In genomic region chr5:146963937-146964278, GRCm38 (mm10) we compare ENCODE assay signal across 8 mouse cellular contexts. TPM values are rescaled to one million over a fixed set of nuclear protein-coding genes. Genes with fewer than 3 reads are reported as not detected.
A peak's percentile ranks its signal among the peaks of the same experiment; 100 is the strongest.
DNase-seq lines count a peak whose midpoint lies in the region; ATAC-seq and TF ChIP-seq lines count a peak whose summit lies in the region.

No protein-coding gene starts in this region.

- no peaks in the 10 kb centered on the region for H3K9me3 ChIP-seq in heart, embryonic 12.5 days (replicated peaks)
- H3K9me3 ChIP-seq in MEL (replicated peaks; ENCODE audit: insufficient read depth, low read length) = no peaks in the 10 kb centered on the region
- H3K9me3 ChIP-seq in hindbrain, embryonic 13.5 days = no peaks in the 10 kb centered on the region
- no peaks in the 10 kb centered on the region for H3K9me3 ChIP-seq in midbrain, embryonic 10.5 days (replicated peaks)

- no peak for DNase-seq in heart, adult 18-20 months
- DNase-seq in MEL (ENCODE audit: low read depth, low spot score) = no peak
- DNase-seq in midbrain, embryonic 10.5 days (ENCODE audit: low spot score) = no peak
- no peak for DNase-seq in ovary, postnatal 36 days (ENCODE audit: low spot score)
- DNase-seq in spleen, postnatal 36 days (ENCODE audit: low spot score in 2 of 2) = no peak
- no peak for DNase-seq in cerebellum, postnatal 4 days (ENCODE audit: low spot score in 2 of 2)

- peak overlapping the region; percentile 52 for H3K9ac ChIP-seq in heart, embryonic 12.5 days
- peak overlapping the region; percentile 50 for H3K9ac ChIP-seq in MEL (ENCODE audit: control insufficient read depth, low read depth, low read length, poor library complexity, severe bottlenecking)
- H3K9ac ChIP-seq in hindbrain, embryonic 13.5 days = peak overlapping the region; percentile 49; the same call in 1 of the 2 replicates

- H3K4me1 ChIP-seq in heart, embryonic 12.5 days (replicated peaks) = peaks cover 5% of the 10 kb centered on the region
- peaks cover 0 to 8% of the 10 kb centered on the region in 2 experiments; a peak in 1 of 4 replicates for H3K4me1 ChIP-seq in MEL (ENCODE audit: control insufficient read depth in 1 of 2, insufficient read depth in 2 of 2, low read length in 2 of 2)
- H3K4me1 ChIP-seq in hindbrain, embryonic 13.5 days (replicated peaks) = peaks cover 13% of the 10 kb centered on the region
- peaks cover 20% of the 10 kb centered on the region for H3K4me1 ChIP-seq in midbrain, embryonic 10.5 days

- no peaks in the 10 kb centered on the region for H3K27me3 ChIP-seq in heart, embryonic 12.5 days (replicated peaks)
- H3K27me3 ChIP-seq in MEL (ENCODE audit: control insufficient read depth in 1 of 2, insufficient read depth in 2 of 2, low read length in 2 of 2) = peaks cover 0 to 4% of the 10 kb centered on the region in 2 experiments; a peak in 1 of 4 replicates
- H3K27me3 ChIP-seq in hindbrain, embryonic 13.5 days = peaks cover 3% of the 10 kb centered on the region; the same call in 1 of the 2 replicates
- H3K27me3 ChIP-seq in midbrain, embryonic 10.5 days (ENCODE audit: low read depth, poor library complexity, severe bottlenecking) = peaks cover 4% of the 10 kb centered on the region; the same call in 1 of the 2 replicates

- H3K36me3 ChIP-seq in heart, embryonic 12.5 days = peaks cover 9% of the 10 kb centered on the region
- H3K36me3 ChIP-seq in MEL (ENCODE audit: control insufficient read depth in 1 of 2, insufficient read depth in 2 of 2, low read length in 2 of 2) = peaks cover 0 to 3% of the 10 kb centered on the region in 2 experiments; a peak in 1 of 4 replicates
- H3K36me3 ChIP-seq in hindbrain, embryonic 13.5 days = peaks cover 13% of the 10 kb centered on the region
- H3K36me3 ChIP-seq in midbrain, embryonic 10.5 days = peaks cover 13% of the 10 kb centered on the region

- 55% methylated on average over 8 of the region's 8 CpGs for WGBS in heart, embryonic 12.5 days
- 57% methylated on average over 8 of the region's 8 CpGs for WGBS in hindbrain, embryonic 13.5 days
- WGBS in midbrain, embryonic 10.5 days = 55% methylated on average over 8 of the region's 8 CpGs

- peaks cover 8% of the 10 kb centered on the region for H3K79me2 ChIP-seq in MEL (ENCODE audit: control insufficient read depth, insufficient read depth, low read length, poor library complexity)

- no peak overlapping the region for H3K27ac ChIP-seq in heart, embryonic 12.5 days (ENCODE audit: poor library complexity, severe bottlenecking)
- H3K27ac ChIP-seq in MEL (ENCODE audit: control insufficient read depth, low read depth, low read length) = no peak overlapping the region
- H3K27ac ChIP-seq in hindbrain, embryonic 13.5 days = no peak overlapping the region
- H3K27ac ChIP-seq in midbrain, embryonic 10.5 days (replicated peaks) = peak overlapping the region; percentile 89

- TF ChIP-seq EP300 in MEL (IDR thresholded peaks at IDR 0.05; ENCODE audit: low read depth in 1 of 2, low read length in 2 of 2) = no peak

- TF ChIP-seq RAD21 in MEL (IDR thresholded peaks at IDR 0.05; ENCODE audit: low read depth, low read length) = no peak

- H3K4me3 ChIP-seq in heart, embryonic 12.5 days = peak overlapping the region; percentile 99
- H3K4me3 ChIP-seq in MEL (ENCODE audit: control insufficient read depth in 1 of 2, insufficient read depth in 1 of 2, low read depth in 2 of 2, low read length in 2 of 2) = peak overlapping the region; percentile 90 to 93
- peak overlapping the region; percentile 85 for H3K4me3 ChIP-seq in hindbrain, embryonic 13.5 days
- peak overlapping the region; percentile 93 for H3K4me3 ChIP-seq in midbrain, embryonic 10.5 days

- ATAC-seq in heart, embryonic 12.5 days (ENCODE audit: insufficient number of reproducible peaks, low FRiP score) = peak; percentile 42; the same call in 1 of the 2 replicates
- peak; percentile 22; the same call in 1 of the 2 replicates for ATAC-seq in hindbrain, embryonic 13.5 days (ENCODE audit: low FRiP score)

- H3K4me2 ChIP-seq in heart, embryonic 12.5 days = peak overlapping the region; percentile 87
- peak overlapping the region; percentile 81 for H3K4me2 ChIP-seq in hindbrain, embryonic 13.5 days

- TF ChIP-seq CTCF in MEL (IDR thresholded peaks at IDR 0.05 in 2 of 3, conservative IDR thresholded peaks at IDR 0.05 in 1 of 3; ENCODE audit: control insufficient read depth in 1 of 3, insufficient read depth in 1 of 3, low read depth in 2 of 3, low read length in 3 of 3, poor library complexity in 1 of 3, severe bottlenecking in 1 of 3) = no peak

- TF ChIP-seq POLR2A in MEL (IDR thresholded peaks at IDR 0.05; ENCODE audit: control insufficient read depth in 1 of 2, insufficient read depth in 1 of 2, low read depth in 1 of 2, low read length in 2 of 2, poor library complexity in 1 of 2) = no peak

TF ChIP-seq in MEL, 35 proteins besides CTCF, POLR2A, EP300 and RAD21 (continues in another document):
- TF ChIP-seq ZKSCAN1 (IDR thresholded peaks at IDR 0.05; ENCODE audit: low read depth, low read length) (no peak), SMC3 (IDR thresholded peaks at IDR 0.05; ENCODE audit: low read depth, low read length) (peak; percentile 13; the same call in 1 of the 2 replicates), MAFK (IDR thresholded peaks at IDR 0.05; ENCODE audit: borderline replicate concordance, low read depth, low read length) (no peak), E2F4 (IDR thresholded peaks at IDR 0.05; ENCODE audit: borderline replicate concordance, low read depth, low read length) (no peak), RCOR1 (IDR thresholded peaks at IDR 0.05; ENCODE audit: low read depth, low read length) (no peak), ELF1 (IDR thresholded peaks at IDR 0.05; ENCODE audit: low read depth, low read length) (no peak), JUND (IDR thresholded peaks at IDR 0.05; ENCODE audit: low read depth, low read length) (no peak), TCF12 (IDR thresholded peaks at IDR 0.05; ENCODE audit: low read depth, low read length) (no peak; the same call in 1 of the 2 replicates), USF2 (IDR thresholded peaks at IDR 0.05; ENCODE audit: borderline replicate concordance in 1 of 2, insufficient read depth in 1 of 2, low read depth in 1 of 2, low read length in 2 of 2) (peak in 1 of 2 experiments; percentile 42; a peak in 1 of 4 replicates), MAZ (IDR thresholded peaks at IDR 0.05; ENCODE audit: low read depth, low read length) (0 out of 2 replicates have a peak, but pooled peaks have one; percentile 15), GABPA (IDR thresholded peaks at IDR 0.05; ENCODE audit: low read depth, low read length) (no peak; the same call in 1 of the 2 replicates), MEF2A (IDR thresholded peaks at IDR 0.05; ENCODE audit: extremely low read depth, insufficient replicate concordance, low read depth, low read length, poor library complexity, severe bottlenecking) (no peak), ETS1 (IDR thresholded peaks at IDR 0.05; ENCODE audit: low read depth, low read length) (no peak), MYB (IDR thresholded peaks at IDR 0.05; ENCODE audit: low read depth, low read length) (no peak), USF1 (IDR thresholded peaks at IDR 0.05; ENCODE audit: low read depth, low read length) (no peak), MXI1 (IDR thresholded peaks at IDR 0.05; ENCODE audit: low read depth, low read length) (no peak), CHD2 (IDR thresholded peaks at IDR 0.05; ENCODE audit: low read length) (no peak), NRF1 (IDR thresholded peaks at IDR 0.05; ENCODE audit: insufficient read depth, low read depth, low read length, poor library complexity, severe bottlenecking) (no peak), GATA1 (IDR thresholded peaks at IDR 0.05; ENCODE audit: low read depth, low read length) (no peak), CHD1 (IDR thresholded peaks at IDR 0.05; ENCODE audit: low read depth, low read length) (no peak), MYC (IDR thresholded peaks at IDR 0.05; ENCODE audit: low read depth, low read length) (peak; percentile 39; the same call in 1 of the 2 replicates), HCFC1 (IDR thresholded peaks at IDR 0.05; ENCODE audit: low read depth, low read length) (no peak), SIN3A (IDR thresholded peaks at IDR 0.05; ENCODE audit: low read length) (no peak), ZC3H11A (IDR thresholded peaks at IDR 0.05; ENCODE audit: low read depth, low read length) (no peak), TBP (IDR thresholded peaks at IDR 0.05; ENCODE audit: low read depth, low read length) (0 out of 2 replicates have a peak, but pooled peaks have one; percentile 36), TAL1 (IDR thresholded peaks at IDR 0.05; ENCODE audit: low read length) (no peak), POLR2AphosphoS2 (IDR thresholded peaks at IDR 0.05; ENCODE audit: low read length) (no peak), BHLHE40 (IDR thresholded peaks at IDR 0.05; ENCODE audit: borderline replicate concordance, low read depth, low read length) (no peak), KAT2A (conservative IDR thresholded peaks at IDR 0.05; ENCODE audit: low read depth, low read length) (no peak), POLR2AphosphoS5 (IDR thresholded peaks at IDR 0.05; ENCODE audit: borderline replicate concordance, low read depth, low read length) (no peak), UBTF (IDR thresholded peaks at IDR 0.05; ENCODE audit: borderline replicate concordance, insufficient read depth, low read depth, low read length) (no peak)

RNA-seq across cellular contexts. Expression of gene Mtif3, which starts 0.3 kb away (rescaled TPM):
- 17.1 and 23.3 TPM in 2 replicates for polyA plus RNA-seq in heart, embryonic 12.5 days (2016; fragmentation: Nextera tagmentation; extraction: Ambion mirVana)
- total RNA-seq in heart, adult 18-20 months (2021) = 10 to 100 TPM; 26.8 to 29.4 TPM
- 22.3 and 22.7 TPM in 2 replicates for total RNA-seq in MEL (2012; rRNA removed)
- 10 to 100 TPM in 1 of 2 experiments, not detected in 1; 38.2 TPM for polyA plus RNA-seq in MEL (2012; ENCODE audit: insufficient read depth in 1 of 2, insufficient read length in 2 of 2, low read depth in 1 of 2, low replicate concordance in 2 of 2, missing spikeins in 1 of 2)
- polyA plus RNA-seq in hindbrain, embryonic 13.5 days (2015; fragmentation: Nextera tagmentation; extraction: Ambion mirVana) = 24.7 and 26.5 TPM in 2 replicates
- polyA plus RNA-seq in midbrain, embryonic 10.5 days (2016; fragmentation: Nextera tagmentation; extraction: Ambion mirVana) = 20.8 and 22.6 TPM in 2 replicates

RNA-seq across cellular contexts. Expression of gene Gtf3a, which starts 15.5 kb away (rescaled TPM):
- polyA plus RNA-seq in heart, embryonic 12.5 days (2016; fragmentation: Nextera tagmentation; extraction: Ambion mirVana) = 82.3 and 85.5 TPM in 2 replicates
- total RNA-seq in heart, adult 18-20 months (2021) = 10 to 100 TPM; 17.0 to 21.8 TPM
- 173 and 177 TPM in 2 replicates for total RNA-seq in MEL (2012; rRNA removed)
- polyA plus RNA-seq in MEL (2012; ENCODE audit: insufficient read depth in 1 of 2, insufficient read length in 2 of 2, low read depth in 1 of 2, low replicate concordance in 2 of 2, missing spikeins in 1 of 2) = 100 to 1,000 TPM in 1 of 2 experiments, not detected in 1; 204 TPM
- polyA plus RNA-seq in hindbrain, embryonic 13.5 days (2015; fragmentation: Nextera tagmentation; extraction: Ambion mirVana) = 99.5 and 102 TPM in 2 replicates
- polyA plus RNA-seq in midbrain, embryonic 10.5 days (2016; fragmentation: Nextera tagmentation; extraction: Ambion mirVana) = 113 and 121 TPM in 2 replicates
